Mouse (Mus musculus) erythroblast, embryonic 14.5 days (primary cell): ENCODE measurements around the gene Zfp563.

Source experiments
- GATA1 ChIP-seq: IDR thresholded peaks from 2 replicates; pipeline ENCODE4 v1.6.1; 2012; ENCODE audit warnings: low read length, inconsistent platforms, mixed read lengths
- TAL1 ChIP-seq: IDR thresholded peaks from 3 replicates; pipeline ENCODE4 v1.6.1; 2012; ENCODE audit warnings: low read length, inconsistent platforms, mixed read lengths

DNA sequence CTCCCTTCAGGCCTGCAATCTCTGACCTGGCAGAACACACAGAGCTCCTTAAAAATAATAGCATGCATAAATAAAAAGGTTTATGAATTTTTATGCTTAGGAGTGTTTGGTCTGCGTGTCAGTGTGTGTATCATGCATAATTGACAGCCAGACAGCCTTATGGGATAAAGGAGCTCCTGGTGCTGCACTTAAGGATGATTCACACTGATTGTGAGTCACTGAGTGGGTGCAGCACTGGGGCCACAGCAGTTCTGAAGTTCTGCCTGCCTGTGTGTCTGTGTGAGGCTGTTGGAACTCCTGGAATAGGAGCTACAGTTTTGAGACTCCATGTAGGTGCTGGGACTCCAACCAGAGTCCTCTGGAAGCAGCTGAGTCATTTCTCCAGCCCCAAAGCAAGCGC, 37.1 kb downstream of the Zfp563 start:
- TF ChIP-seq GATA1 (no peak), TAL1 (no peak)
